Mouse (Mus musculus): ENCODE results near the gene Cd300c. TPM values are rescaled to one million over a fixed set of nuclear protein-coding genes. Genes with fewer than 3 reads are reported as not detected.

Cd300c gene
- polyA plus RNA-seq, 1 experiment: not detected

DNA sequence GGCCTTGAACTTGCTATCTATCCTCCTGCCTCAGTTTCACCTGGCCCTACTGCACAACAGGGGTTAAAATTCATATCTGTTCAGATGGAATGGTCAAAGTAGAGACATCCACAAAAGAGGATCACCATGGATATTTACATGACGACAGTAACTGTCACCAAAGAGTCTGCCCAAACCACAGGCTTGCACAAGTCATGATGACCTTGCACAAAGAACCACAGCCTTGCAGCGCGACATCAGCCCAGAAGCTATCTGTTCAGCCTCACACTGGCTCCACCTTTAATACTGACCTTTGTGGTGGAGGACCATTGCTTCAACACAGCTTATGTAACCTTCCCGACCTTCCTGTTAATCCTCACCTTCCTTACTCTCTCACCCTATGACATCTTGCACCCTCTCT lies 61.4 kb downstream of the Cd300c start:
- TF ChIP-seq POLR2A (IDR thresholded peaks at IDR 0.05; ENCODE audit: extremely low read depth, insufficient read depth, low read length) (no peak), CTCF (IDR thresholded peaks at IDR 0.05; ENCODE audit: extremely low read depth, insufficient read depth, low read length) (no peak)
- no peak overlapping the region for H3K27ac ChIP-seq (ENCODE audit: insufficient read depth, low read length)
- H3K4me1 ChIP-seq (ENCODE audit: control insufficient read depth, insufficient read depth, low read length): 0 out of 2 replicates have a peak, but pooled peaks cover 2% of the 10 kb centered on the region
- H3K4me3 ChIP-seq (ENCODE audit: insufficient read depth, low read length): no peak overlapping the region

Other genes with a start within 250 kb of the Cd300c start
- gene Dnaic2, start 241.7 kb downstream of the Cd300c start, polyA plus RNA-seq (2012; rRNA removed): 2.0 and 2.9 TPM in 2 replicates
- gene Kif19a, start 203.8 kb downstream of the Cd300c start, polyA plus RNA-seq (2012; rRNA removed): 4.8 and 5.5 TPM in 2 replicates
- gene Btbd17, start 173.2 kb downstream of the Cd300c start, polyA plus RNA-seq (2012; rRNA removed): 50.7 and 56.1 TPM in 2 replicates
- gene Gpr142, start 170.2 kb downstream of the Cd300c start, polyA plus RNA-seq (2012; rRNA removed): not detected in 2 replicates
- 4.2 and 4.3 TPM in 2 replicates for gene Gprc5c, start 118.0 kb downstream of the Cd300c start, polyA plus RNA-seq (2012; rRNA removed)
- gene Cd300a, start 79.1 kb downstream of the Cd300c start, polyA plus RNA-seq (2012; rRNA removed): 0.81 and 0.88 TPM in 2 replicates
- gene Cd300lb, start 34.8 kb downstream of the Cd300c start, polyA plus RNA-seq (2012; rRNA removed): 0.08 and 0.13 TPM in 2 replicates
- gene Cd300ld, start 20.8 kb upstream of the Cd300c start, polyA plus RNA-seq (2012; rRNA removed): 0.10 and 0.11 TPM in 2 replicates
- gene Cd300c2, start 32.7 kb upstream of the Cd300c start, polyA plus RNA-seq (2012; rRNA removed): 7.5 and 7.6 TPM in 2 replicates
- gene Cd300ld2, start 47.0 kb upstream of the Cd300c start, polyA plus RNA-seq (2012; rRNA removed): 0.32 TPM in 1 of 2 replicates, not detected in the other
- 0.13 and 0.44 TPM in 2 replicates for gene Cd300ld4, start 57.9 kb upstream of the Cd300c start, polyA plus RNA-seq (2012; rRNA removed)
- gene Cd300ld5, start 68.6 kb upstream of the Cd300c start, polyA plus RNA-seq (2012; rRNA removed): 0.36 TPM in 1 of 2 replicates, not detected in the other
- gene Cd300ld3, start 79.3 kb upstream of the Cd300c start, polyA plus RNA-seq (2012; rRNA removed): 1.0 and 1.2 TPM in 2 replicates
- gene Cd300e, start 93.0 kb upstream of the Cd300c start, polyA plus RNA-seq (2012; rRNA removed): 0.09 and 0.17 TPM in 2 replicates
- 2.5 and 2.9 TPM in 2 replicates for gene Rab37, start 122.3 kb upstream of the Cd300c start, polyA plus RNA-seq (2012; rRNA removed)
- 0.08 TPM in 2 replicates for gene Cd300lf, start 164.8 kb upstream of the Cd300c start, polyA plus RNA-seq (2012; rRNA removed)
- 73.8 and 74.1 TPM in 2 replicates for gene Slc9a3r1, start 194.2 kb upstream of the Cd300c start, polyA plus RNA-seq (2012; rRNA removed)
- gene Tmem104, start 218.3 kb upstream of the Cd300c start, polyA plus RNA-seq (2012; rRNA removed): 9.5 and 10.3 TPM in 2 replicates
- 40.9 and 43.2 TPM in 2 replicates for gene Nat9, start 218.7 kb upstream of the Cd300c start, polyA plus RNA-seq (2012; rRNA removed)

All from cortical plate, adult 2 months (tissue).